Mouse (Mus musculus) ovary, postnatal 10 days (tissue): Measurements from ENCODE around the gene Adprhl2.

Experiments used
- DNase-seq: peaks from one replicate; pipeline ENCODE4 v3.0.0; 2022; ENCODE audit warnings: low spot score

Adprhl2 gene

GRCm38 (mm10) chr4:126306058-126306457 is 15.4 kb downstream of the Adprhl2 start:
- DNase-seq: no peak

GRCm38 (mm10) chr4:126305428-126305827 is 16.1 kb downstream of the Adprhl2 start:
- no peak for DNase-seq

GRCm38 (mm10) chr4:126303877-126304276 is 17.6 kb downstream of the Adprhl2 start:
- no peak for DNase-seq

GRCm38 (mm10) chr4:126301584-126302309 is 19.8 kb downstream of the Adprhl2 start:
- no peak for DNase-seq

GRCm38 (mm10) chr4:126300916-126301583 is 20.5 kb downstream of the Adprhl2 start:
- no peak for DNase-seq

GRCm38 (mm10) chr4:126296617-126297101 is 24.8 kb downstream of the Adprhl2 start:
- DNase-seq: peak; percentile 44

GRCm38 (mm10) chr4:126295937-126296336 is 25.6 kb downstream of the Adprhl2 start:
- DNase-seq: no peak

GRCm38 (mm10) chr4:126295152-126295551 is 26.4 kb downstream of the Adprhl2 start:
- no peak for DNase-seq

- DNase-seq: no peak
Measured at GRCm38 (mm10) chr4:126291196-126291595, 30.3 kb downstream of the Adprhl2 start.

GRCm38 (mm10) chr4:126290314-126290713 is 31.2 kb downstream of the Adprhl2 start:
- no peak for DNase-seq

- DNase-seq: no peak
Measured at GRCm38 (mm10) chr4:126288085-126288666, 33.3 kb downstream of the Adprhl2 start.

GRCm38 (mm10) chr4:126287302-126287995 is 34.1 kb downstream of the Adprhl2 start:
- DNase-seq: no peak

- no peak for DNase-seq
Measured at GRCm38 (mm10) chr4:126286492-126286891, 35.0 kb downstream of the Adprhl2 start, which contains the start of gene Col8a2. Col8a2 (plus strand) TSS chr4:126286793.

GRCm38 (mm10) chr4:126283582-126283981 is 37.9 kb downstream of the Adprhl2 start:
- no peak for DNase-seq

GRCm38 (mm10) chr4:126281706-126282105 is 39.8 kb downstream of the Adprhl2 start:
- no peak for DNase-seq

- DNase-seq: no peak
Measured at GRCm38 (mm10) chr4:126278961-126279360, 42.5 kb downstream of the Adprhl2 start.

- DNase-seq: no peak
Measured at GRCm38 (mm10) chr4:126278565-126278915, 43.0 kb downstream of the Adprhl2 start.

- no peak for DNase-seq
Measured at GRCm38 (mm10) chr4:126277906-126278564, 43.5 kb downstream of the Adprhl2 start.

GRCm38 (mm10) chr4:126275681-126276131 is 45.8 kb downstream of the Adprhl2 start:
- DNase-seq: no peak

GRCm38 (mm10) chr4:126275081-126275480 is 46.4 kb downstream of the Adprhl2 start:
- no peak for DNase-seq

- no peak for DNase-seq
Measured at GRCm38 (mm10) chr4:126273753-126274152, 47.8 kb downstream of the Adprhl2 start.

- no peak for DNase-seq
Measured at GRCm38 (mm10) chr4:126269292-126269691, 52.2 kb downstream of the Adprhl2 start.
